ENCODE assay signal across 8 mouse cellular contexts in genomic region chr2:172831133-172831532, GRCm38 (mm10).
DNase-seq lines count a peak whose midpoint lies in the region; ATAC-seq and TF ChIP-seq lines count a peak whose summit lies in the region.

No protein-coding gene starts in this region.

- no peak overlapping the region for H3K4me3 ChIP-seq in embryonic facial prominence, embryonic 13.5 days
- no peak overlapping the region for H3K4me3 ChIP-seq in kidney, adult 2 months (ENCODE audit: insufficient read depth, low read depth, low read length)
- H3K4me3 ChIP-seq in limb, embryonic 12.5 days (replicated peaks) = no peak overlapping the region
- no peak overlapping the region for H3K4me3 ChIP-seq in midbrain, embryonic 16.5 days (ENCODE audit: low read depth, low read length)
- no peak overlapping the region for H3K4me3 ChIP-seq in spleen, adult 2 months (ENCODE audit: extremely low read depth, insufficient read depth, insufficient read length)

- H3K27me3 ChIP-seq in embryonic facial prominence, embryonic 13.5 days = peaks cover 6% of the 10 kb centered on the region; the same call in 1 of the 2 replicates
- H3K27me3 ChIP-seq in kidney, adult 2 months (replicated peaks; ENCODE audit: control insufficient read depth, insufficient read depth, low read length) = no peaks in the 10 kb centered on the region
- H3K27me3 ChIP-seq in limb, embryonic 12.5 days = peaks cover 17% of the 10 kb centered on the region
- H3K27me3 ChIP-seq in midbrain, embryonic 16.5 days (ENCODE audit: control insufficient read depth, insufficient read depth, low read depth, low read length) = no peaks in the 10 kb centered on the region; the same call in 1 of the 2 replicates
- no peaks in the 10 kb centered on the region for H3K27me3 ChIP-seq in spleen, adult 2 months (ENCODE audit: control insufficient read depth, insufficient read depth, low read length)

- H3K9me3 ChIP-seq in embryonic facial prominence, embryonic 13.5 days = no peaks in the 10 kb centered on the region
- H3K9me3 ChIP-seq in limb, embryonic 12.5 days = no peaks in the 10 kb centered on the region
- H3K9me3 ChIP-seq in midbrain, embryonic 16.5 days (replicated peaks; ENCODE audit: control insufficient read depth, low read length, poor library complexity, severe bottlenecking) = no peaks in the 10 kb centered on the region

- H3K27ac ChIP-seq in embryonic facial prominence, embryonic 13.5 days = peak overlapping the region; percentile 33; the same call in 1 of the 2 replicates
- no peak overlapping the region for H3K27ac ChIP-seq in kidney, adult 2 months (ENCODE audit: insufficient read depth, low read depth, low read length)
- no peak overlapping the region for H3K27ac ChIP-seq in limb, embryonic 12.5 days
- no peak overlapping the region for H3K27ac ChIP-seq in midbrain, embryonic 16.5 days (ENCODE audit: low read length)
- no peak overlapping the region for H3K27ac ChIP-seq in spleen, adult 2 months (ENCODE audit: insufficient read depth, low read length)

- peak; percentile 85 for DNase-seq in 3T3-L1 (ENCODE audit: low read depth, low spot score)
- peak; percentile 92 to 93 for DNase-seq in adrenal gland, postnatal 36 days
- DNase-seq in heart, adult 8-10 months (ENCODE audit: low spot score) = peak; percentile 68
- peak; percentile 81 for DNase-seq in kidney, adult 2 months
- peak; percentile 45 to 81 for DNase-seq in spleen, adult 2 months (ENCODE audit: low read depth in 1 of 2, low spot score in 2 of 2)

- peak; percentile 18; the same call in 1 of the 2 replicates for ATAC-seq in embryonic facial prominence, embryonic 13.5 days (ENCODE audit: insufficient number of reproducible peaks, insufficient read depth, low FRiP score, low TSS enrichment, low read depth)
- peak; percentile 18 for ATAC-seq in limb, embryonic 12.5 days (ENCODE audit: insufficient number of reproducible peaks, insufficient read depth, low FRiP score, low TSS enrichment, low read depth)
- ATAC-seq in midbrain, embryonic 16.5 days = peak; percentile 56

- WGBS in embryonic facial prominence, embryonic 13.5 days = 9% methylated on average over 3 of the region's 3 CpGs
- WGBS in kidney, adult 2 months = 11% methylated on average over 3 of the region's 3 CpGs
- 13% methylated on average over 3 of the region's 3 CpGs for WGBS in limb, embryonic 12.5 days
- 19% methylated on average over 3 of the region's 3 CpGs for WGBS in midbrain, embryonic 16.5 days
- WGBS in spleen, adult 2 months = 13% methylated on average over 3 of the region's 3 CpGs

- H3K36me3 ChIP-seq in embryonic facial prominence, embryonic 13.5 days = no peaks in the 10 kb centered on the region
- no peaks in the 10 kb centered on the region for H3K36me3 ChIP-seq in kidney, adult 2 months (ENCODE audit: control insufficient read depth, insufficient read depth, low read length)
- no peaks in the 10 kb centered on the region for H3K36me3 ChIP-seq in limb, embryonic 12.5 days
- no peaks in the 10 kb centered on the region for H3K36me3 ChIP-seq in midbrain, embryonic 16.5 days (ENCODE audit: control insufficient read depth, insufficient read depth, low read length)
- H3K36me3 ChIP-seq in spleen, adult 2 months (ENCODE audit: control insufficient read depth, insufficient read depth, low read length) = no peaks in the 10 kb centered on the region

- peaks cover 43% of the 10 kb centered on the region for H3K4me1 ChIP-seq in embryonic facial prominence, embryonic 13.5 days
- H3K4me1 ChIP-seq in kidney, adult 2 months (ENCODE audit: control insufficient read depth, insufficient read depth, low read length) = no peaks in the 10 kb centered on the region
- H3K4me1 ChIP-seq in limb, embryonic 12.5 days (replicated peaks) = peaks cover 36% of the 10 kb centered on the region
- no peaks in the 10 kb centered on the region for H3K4me1 ChIP-seq in midbrain, embryonic 16.5 days (ENCODE audit: control insufficient read depth, insufficient read depth, low read length)
- H3K4me1 ChIP-seq in spleen, adult 2 months (ENCODE audit: control insufficient read depth, insufficient read depth, insufficient read length) = no peaks in the 10 kb centered on the region

- peak; percentile 98 for TF ChIP-seq CTCF in kidney, adult 2 months (conservative IDR thresholded peaks at IDR 0.05; ENCODE audit: insufficient read depth, insufficient read length, low read depth, low read length)
- TF ChIP-seq CTCF in spleen, adult 2 months (IDR thresholded peaks at IDR 0.05; ENCODE audit: extremely low read depth, insufficient read depth, insufficient read length, insufficient replicate concordance) = peak; percentile 92

- H3K9ac ChIP-seq in embryonic facial prominence, embryonic 13.5 days = no peak overlapping the region
- no peak overlapping the region for H3K9ac ChIP-seq in limb, embryonic 12.5 days (replicated peaks)
- H3K9ac ChIP-seq in midbrain, embryonic 16.5 days (ENCODE audit: low read depth, low read length) = no peak overlapping the region

- no peak for TF ChIP-seq POLR2A in kidney, adult 2 months (IDR thresholded peaks at IDR 0.05; ENCODE audit: low read depth, low read length)
- TF ChIP-seq POLR2A in spleen, adult 2 months (IDR thresholded peaks at IDR 0.05; ENCODE audit: low read depth, low read length) = no peak

- no peak overlapping the region for H3K4me2 ChIP-seq in embryonic facial prominence, embryonic 13.5 days
- no peak overlapping the region for H3K4me2 ChIP-seq in limb, embryonic 12.5 days
- no peak overlapping the region for H3K4me2 ChIP-seq in midbrain, embryonic 16.5 days (ENCODE audit: low read length)
